ENCODE assay signal across 8 mouse cellular contexts in the genomic region with DNA sequence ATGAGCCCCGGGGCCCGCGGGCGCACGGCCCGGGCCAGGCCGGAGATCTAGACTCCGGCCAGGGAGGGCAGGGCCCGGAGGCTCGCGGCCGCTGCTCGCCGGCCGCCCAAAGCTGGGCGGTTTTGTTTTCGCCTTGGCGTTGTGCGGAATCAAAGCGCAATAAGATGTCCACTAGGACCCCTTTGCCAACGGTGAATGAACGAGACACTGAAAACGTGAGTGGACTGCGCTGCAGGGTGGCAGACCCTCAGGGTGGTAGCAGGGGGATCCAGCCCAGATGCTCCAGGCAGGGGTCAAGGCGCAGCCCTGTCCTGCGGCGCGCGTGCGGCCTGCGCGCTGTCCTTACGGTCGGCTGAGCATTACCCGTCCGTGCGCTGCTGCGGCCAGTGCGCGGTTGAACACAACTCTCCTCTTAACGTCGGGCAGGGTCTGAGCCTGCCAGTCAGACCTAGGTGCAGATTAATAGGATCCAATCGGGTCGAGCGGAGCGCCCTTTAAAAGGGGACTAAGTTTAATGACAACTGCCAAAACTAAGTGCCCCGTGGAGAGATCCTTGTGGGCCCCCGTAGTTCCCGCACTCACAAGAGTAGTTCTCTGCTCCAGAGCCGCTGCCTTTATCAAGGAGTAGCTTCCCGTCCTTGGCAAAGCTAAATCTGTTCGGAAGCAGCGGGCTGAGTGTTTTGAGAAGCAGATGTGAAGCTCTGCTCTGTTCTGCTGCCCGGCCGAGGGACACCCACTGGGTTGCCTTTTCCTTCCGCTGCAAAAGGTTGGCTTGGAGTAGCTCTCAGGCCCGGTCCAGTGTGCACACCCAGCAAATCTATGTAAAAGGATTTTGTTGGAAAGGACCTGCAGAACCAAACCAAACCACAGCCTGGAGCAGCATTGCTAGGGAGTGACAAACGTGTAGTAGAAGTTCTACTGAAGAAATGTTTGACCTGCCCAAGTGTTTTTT. TPM values are rescaled to one million over a fixed set of nuclear protein-coding genes. Genes with fewer than 3 reads are reported as not detected.
DNase-seq lines count a peak whose midpoint lies in the region; ATAC-seq and TF ChIP-seq lines count a peak whose summit lies in the region.

No protein-coding gene starts in this region.

- intact Hi-C loops in heart, adult 2 months (cut with DNase I): loop anchor here (2.0 kb wide), 2 partner anchors 16 to 38 kb away; no protein-coding TSS in a partner anchor

- H3K27ac ChIP-seq in heart, adult 2 months: peak overlapping the region; percentile 94
- H3K27ac ChIP-seq in kidney, adult 2 months (ENCODE audit: insufficient read depth, low read depth, low read length): peak overlapping the region; percentile 87
- H3K27ac ChIP-seq in lung, embryonic 15.5 days: peak overlapping the region; percentile 94
- H3K27ac ChIP-seq in neural tube, embryonic 14.5 days (ENCODE audit: low read depth, low read length): peak overlapping the region; percentile 93

- ATAC-seq in lung, embryonic 15.5 days (ENCODE audit: borderline replicate concordance, extremely low read depth, low FRiP score, low TSS enrichment): peak; percentile 51
- peak; percentile 39 for ATAC-seq in neural tube, embryonic 14.5 days (ENCODE audit: low read depth)

- peaks cover 4% of the 10 kb centered on the region; the same call in 1 of the 2 replicates for H3K36me3 ChIP-seq in heart, adult 2 months (ENCODE audit: control insufficient read depth, insufficient read depth, low read length)
- no peaks in the 10 kb centered on the region for H3K36me3 ChIP-seq in kidney, adult 2 months (ENCODE audit: control insufficient read depth, insufficient read depth, low read length)
- H3K36me3 ChIP-seq in lung, embryonic 15.5 days: no peaks in the 10 kb centered on the region
- no peaks in the 10 kb centered on the region for H3K36me3 ChIP-seq in neural tube, embryonic 14.5 days (ENCODE audit: control insufficient read depth, insufficient read depth, low read length)

- peaks cover 1% of the 10 kb centered on the region; the same call in 1 of the 2 replicates for H3K79me2 ChIP-seq in heart, adult 2 months (replicated peaks; ENCODE audit: control insufficient read depth, insufficient read depth, low read length)

- H3K9me3 ChIP-seq in lung, embryonic 15.5 days: no peaks in the 10 kb centered on the region
- no peaks in the 10 kb centered on the region for H3K9me3 ChIP-seq in neural tube, embryonic 14.5 days (ENCODE audit: control insufficient read depth, low read length)

- TF ChIP-seq EP300 in heart, adult 2 months (IDR thresholded peaks at IDR 0.05; ENCODE audit: insufficient read depth, low read depth, low read length): 0 out of 2 replicates have a peak, but pooled peaks have one; percentile 17

- peak overlapping the region; percentile 71 for H3K4me2 ChIP-seq in lung, embryonic 15.5 days
- H3K4me2 ChIP-seq in neural tube, embryonic 14.5 days (ENCODE audit: low read depth, low read length): peak overlapping the region; percentile 98

- WGBS in heart, adult 2 months: under 1% methylated on average over 58 of the region's 58 CpGs
- WGBS in kidney, adult 2 months: under 1% methylated on average over 58 of the region's 58 CpGs
- under 1% methylated on average over 58 of the region's 58 CpGs for WGBS in lung, embryonic 15.5 days
- under 1% methylated on average over 56 of the region's 58 CpGs for WGBS in neural tube, embryonic 14.5 days

- no peak for TF ChIP-seq POLR2A in heart, adult 2 months (IDR thresholded peaks at IDR 0.05; ENCODE audit: insufficient read depth, low read depth, low read length)
- no peak for TF ChIP-seq POLR2A in kidney, adult 2 months (IDR thresholded peaks at IDR 0.05; ENCODE audit: low read depth, low read length)

- peaks cover 5% of the 10 kb centered on the region for H3K4me1 ChIP-seq in heart, adult 2 months (ENCODE audit: control insufficient read depth, insufficient read depth, low read length)
- peaks cover 19% of the 10 kb centered on the region for H3K4me1 ChIP-seq in kidney, adult 2 months (ENCODE audit: control insufficient read depth, insufficient read depth, low read length)
- peaks cover 28% of the 10 kb centered on the region for H3K4me1 ChIP-seq in lung, embryonic 15.5 days
- peaks cover 24% of the 10 kb centered on the region for H3K4me1 ChIP-seq in neural tube, embryonic 14.5 days (ENCODE audit: control insufficient read depth, insufficient read depth, low read length)

- no peaks in the 10 kb centered on the region for H3K27me3 ChIP-seq in heart, adult 2 months (ENCODE audit: control insufficient read depth, insufficient read depth, low read length)
- H3K27me3 ChIP-seq in kidney, adult 2 months (replicated peaks; ENCODE audit: control insufficient read depth, insufficient read depth, low read length): no peaks in the 10 kb centered on the region
- no peaks in the 10 kb centered on the region for H3K27me3 ChIP-seq in lung, embryonic 15.5 days
- H3K27me3 ChIP-seq in neural tube, embryonic 14.5 days (ENCODE audit: control insufficient read depth, insufficient read depth, low read length): no peaks in the 10 kb centered on the region

- no peak for TF ChIP-seq CTCF in heart, adult 2 months (IDR thresholded peaks at IDR 0.05)
- no peak for TF ChIP-seq CTCF in kidney, adult 2 months (conservative IDR thresholded peaks at IDR 0.05; ENCODE audit: insufficient read depth, insufficient read length, low read depth, low read length)

- peak overlapping the region; percentile 95 for H3K9ac ChIP-seq in heart, adult 2 months (ENCODE audit: low read depth, low read length)
- H3K9ac ChIP-seq in lung, embryonic 15.5 days: peak overlapping the region; percentile 99
- peak overlapping the region; percentile 96 for H3K9ac ChIP-seq in neural tube, embryonic 14.5 days (replicated peaks; ENCODE audit: low read depth, low read length)

- H3K4me3 ChIP-seq in heart, adult 2 months: peak overlapping the region; percentile 91
- H3K4me3 ChIP-seq in kidney, adult 2 months (ENCODE audit: insufficient read depth, low read depth, low read length): peak overlapping the region; percentile 98
- peak overlapping the region; percentile 99 for H3K4me3 ChIP-seq in lung, embryonic 15.5 days
- peak overlapping the region; percentile 87 for H3K4me3 ChIP-seq in neural tube, embryonic 14.5 days (ENCODE audit: low read depth, low read length)

- DNase-seq in 416B (ENCODE audit: low read depth): peak; percentile 58
- peak; percentile 45 to 51 for DNase-seq in adrenal gland, adult 18-20 months (ENCODE audit: low spot score in 2 of 2)
- DNase-seq in embryo, embryonic 11 days: peak; percentile 72
- peak; percentile 65 for DNase-seq in heart, adult 2 months
- DNase-seq in kidney, adult 2 months: peak; percentile 67
- peak; percentile 62 for DNase-seq in testis, postnatal 10 days (ENCODE audit: low spot score)

RNA-seq across cellular contexts. Expression of a gene that starts 0.8 kb away (rescaled TPM):
- total RNA-seq in adrenal gland, adult 18-20 months (2021): 10 to 100 TPM; 75.0 to 88.1 TPM
- 10 to 100 TPM; 50.6 to 52.5 TPM for total RNA-seq in heart, adult 2 months (2021)
- 18.1 and 28.2 TPM in 2 replicates for polyA plus RNA-seq in heart, adult 2 months (2012; rRNA removed)
- 33.7 and 37.4 TPM in 2 replicates for polyA plus RNA-seq in kidney, adult 2 months (2012; rRNA removed)
- polyA plus RNA-seq in lung, embryonic 15.5 days (2015; fragmentation: Nextera tagmentation; extraction: Ambion mirVana): 34.0 and 34.8 TPM in 2 replicates
- polyA plus RNA-seq in neural tube, embryonic 14.5 days (2014; fragmentation: Nextera tagmentation; extraction: Ambion mirVana): 78.1 and 83.7 TPM in 2 replicates

RNA-seq across cellular contexts. Expression of a gene that starts 37.3 kb away (rescaled TPM):
- 100 to 1,000 TPM; 393 to 425 TPM for total RNA-seq in adrenal gland, adult 18-20 months (2021)
- total RNA-seq in heart, adult 2 months (2021): 100 to 1,000 TPM; 160 to 170 TPM
- polyA plus RNA-seq in heart, adult 2 months (2012; rRNA removed): 39.4 and 85.3 TPM in 2 replicates
- 90.3 and 91.1 TPM in 2 replicates for polyA plus RNA-seq in kidney, adult 2 months (2012; rRNA removed)
- polyA plus RNA-seq in lung, embryonic 15.5 days (2015; fragmentation: Nextera tagmentation; extraction: Ambion mirVana): 471 and 493 TPM in 2 replicates
- polyA plus RNA-seq in neural tube, embryonic 14.5 days (2014; fragmentation: Nextera tagmentation; extraction: Ambion mirVana): 518 and 558 TPM in 2 replicates

Comparison
In these comparisons a context has a peak if more than half of its experiments do, and no peak if none do; other contexts are left out.
1. Peak in every context shown above with its lines: DNase-seq, ATAC-seq, H3K4me3 ChIP-seq and H3K27ac ChIP-seq.